Mouse (Mus musculus) heart, embryonic 13.5 days (tissue): ENCODE measurements around the gene Trpc3. TPM values are rescaled to one million over a fixed set of nuclear protein-coding genes. Genes with fewer than 3 reads are reported as not detected.

ENCODE experiments used
- ATAC-seq: fragments of 200-750 bp; cut with Nextera tagmentation; 2 replicates; pipeline ENCODE4 v1.8.0; 2017; ENCODE audit warnings: moderate TSS enrichment; ENCODE audit not compliant: insufficient number of reproducible peaks, low FRiP score, low TSS enrichment; ENCODE audit errors: extremely low read depth
- H3K27ac ChIP-seq: fragments of 300-500 bp; sonication (generic); replicated peaks from 2 replicates; pipeline ENCODE4 v1.5.1; 2015; ENCODE audit warnings: moderate library complexity, mild to moderate bottlenecking, inconsistent platforms
- H3K27me3 ChIP-seq: fragments of 300-500 bp; sonication (generic); replicated peaks from 2 replicates; pipeline ENCODE4 v1.6.1; 2015; ENCODE audit warnings: mild to moderate bottlenecking, inconsistent platforms
- H3K36me3 ChIP-seq: fragments of 300-500 bp; sonication (generic); 2 replicates; pipeline ENCODE4 v1.6.1; 2015; ENCODE audit warnings: mild to moderate bottlenecking, inconsistent platforms
- H3K4me1 ChIP-seq: fragments of 300-500 bp; sonication (generic); 2 replicates; pipeline ENCODE4 v1.6.1; 2015; ENCODE audit warnings: inconsistent platforms
- H3K4me2 ChIP-seq: fragments of 300-500 bp; sonication (generic); 2 replicates; pipeline ENCODE4 v1.6.1; 2015; ENCODE audit warnings: inconsistent platforms, mild to moderate bottlenecking, moderate library complexity
- H3K4me3 ChIP-seq: fragments of 300-500 bp; sonication (generic); 2 replicates; pipeline ENCODE4 v1.5.1; 2015; ENCODE audit warnings: moderate library complexity, mild to moderate bottlenecking, inconsistent platforms
- H3K9ac ChIP-seq: fragments of 300-500 bp; sonication (generic); 2 replicates; pipeline ENCODE4 v1.6.1; 2015; ENCODE audit warnings: inconsistent platforms, mild to moderate bottlenecking, moderate library complexity
- H3K9me3 ChIP-seq: fragments of 300-500 bp; sonication (generic); 2 replicates; pipeline ENCODE4 v1.6.1; 2016; ENCODE audit warnings: inconsistent platforms
- WGBS: fragments of 180-500 bp; shearing (Covaris S2); methylation state at CpG from one replicate; pipeline ENCODE4 v1.1.7; 2015; ENCODE audit warnings: mixed read lengths; 5-methylcytosine and 5-hydroxymethylcytosine counted together
- polyA plus RNA-seq: library from polyadenylated mRNA; unstranded; fragments of >200 nt; fragmentation: Nextera tagmentation; extraction: Ambion mirVana; gene quantifications from 2 replicates; pipeline ENCODE4 v1.2.1, GENCODE M21; 2015

Trpc3 gene
- polyA plus RNA-seq, 1 experiment from 2014 or later, result 4.9 TPM

DNA sequence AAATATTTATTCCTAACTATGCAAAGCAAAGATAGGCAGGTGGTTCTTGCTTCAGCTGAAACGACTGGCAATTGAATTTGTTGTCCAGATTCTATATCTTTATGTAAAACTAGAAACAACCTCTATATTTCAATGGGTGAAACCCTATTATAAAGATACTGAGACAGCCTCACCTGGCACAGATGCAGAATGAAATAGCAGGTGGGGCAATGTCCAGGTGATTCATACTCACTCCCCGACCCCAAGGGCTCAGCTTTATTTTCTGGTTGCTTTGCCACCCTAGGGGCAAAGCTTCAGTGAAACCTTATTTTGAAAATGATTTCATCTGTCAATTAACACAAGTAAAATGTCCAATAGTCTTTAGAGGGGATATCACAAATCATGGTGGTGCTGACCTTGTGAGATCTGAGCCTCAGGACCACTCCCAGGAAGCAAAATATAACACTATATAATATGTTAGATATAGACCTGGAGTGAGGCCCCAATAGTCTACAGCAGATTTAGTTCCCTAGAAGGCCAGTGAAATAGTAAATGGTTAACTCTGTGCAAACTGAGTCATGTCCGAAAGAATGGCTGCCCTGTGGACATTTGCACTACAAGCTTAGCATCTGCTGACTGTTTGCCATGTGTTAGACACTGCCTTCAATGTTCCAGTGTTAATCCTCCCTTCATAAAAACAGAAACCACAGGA, 45.3 kb downstream of the Trpc3 start:
- Histone ChIP-seq H3K9ac (no peak overlapping the region), H3K4me2 (no peak overlapping the region), H3K27me3 (no peaks in the 10 kb centered on the region), H3K4me3 (no peak overlapping the region), H3K4me1 (no peaks in the 10 kb centered on the region), H3K36me3 (no peaks in the 10 kb centered on the region), H3K27ac (no peak overlapping the region), H3K9me3 (no peaks in the 10 kb centered on the region)
- WGBS, result 72% methylated on average over 3 of the region's 3 CpGs
- no peak for ATAC-seq

DNA sequence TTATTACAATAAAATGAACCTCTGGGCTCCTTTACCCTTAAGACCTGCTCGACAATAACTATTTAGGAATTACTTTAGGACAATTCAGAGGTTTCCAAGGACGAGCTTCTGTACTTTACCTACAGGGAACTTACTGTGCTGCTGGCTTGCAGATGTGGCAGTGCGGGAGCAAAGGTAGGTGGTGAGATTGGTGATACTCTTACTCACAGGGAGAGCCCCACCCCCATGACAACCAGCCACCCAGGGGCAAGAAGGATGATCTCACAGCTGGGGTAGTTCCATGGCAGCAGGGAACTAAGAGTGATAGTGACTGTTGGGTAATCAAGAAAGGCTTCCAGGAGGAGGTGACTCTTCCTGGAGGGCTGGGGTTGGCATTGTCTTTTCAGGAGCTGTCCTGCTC, 46.6 kb downstream of the Trpc3 start:
- ATAC-seq, result no peak
- H3K4me3 ChIP-seq, result no peak overlapping the region

DNA sequence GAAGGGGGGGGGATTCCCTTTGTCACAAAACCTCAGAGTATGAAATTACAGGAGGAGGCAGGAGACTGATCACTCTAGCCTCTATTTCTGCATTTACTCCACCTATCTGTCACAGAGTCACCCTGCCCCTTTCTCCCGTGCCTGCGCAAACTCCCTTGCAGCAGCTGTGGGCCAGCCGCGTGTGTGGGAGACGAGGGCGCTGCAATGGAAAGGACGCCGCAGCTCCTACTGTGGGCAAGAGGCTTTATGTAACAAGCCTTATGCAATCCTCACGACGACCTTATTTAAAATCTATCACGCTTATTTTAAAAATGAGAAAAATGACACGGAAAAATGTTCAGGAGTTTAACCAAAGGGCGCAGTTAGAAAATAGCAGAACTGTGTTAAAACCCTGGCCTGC, 47.2 kb downstream of the Trpc3 start:
- no peak for ATAC-seq
- H3K4me2 ChIP-seq, result no peak overlapping the region
- H3K27ac ChIP-seq, result no peak overlapping the region
- H3K4me3 ChIP-seq, result no peak overlapping the region
- no peaks in the 10 kb centered on the region for H3K4me1 ChIP-seq
- H3K36me3 ChIP-seq, result 0 out of 2 replicates have a peak, but pooled peaks cover 4% of the 10 kb centered on the region
- no peaks in the 10 kb centered on the region for H3K27me3 ChIP-seq
- H3K9ac ChIP-seq, result no peak overlapping the region
- 69% methylated on average over 13 of the region's 13 CpGs for WGBS
- no peaks in the 10 kb centered on the region for H3K9me3 ChIP-seq

More for the DNA sequence above, 46.6 kb downstream of the Trpc3 start:
- Histone ChIP-seq H3K36me3 (0 out of 2 replicates have a peak, but pooled peaks cover 4% of the 10 kb centered on the region), H3K9me3 (no peaks in the 10 kb centered on the region), H3K4me1 (no peaks in the 10 kb centered on the region), H3K4me2 (no peak overlapping the region), H3K27ac (no peak overlapping the region), H3K27me3 (no peaks in the 10 kb centered on the region), H3K9ac (no peak overlapping the region)
- WGBS, result 69% methylated on average over 3 of the region's 3 CpGs

DNA sequence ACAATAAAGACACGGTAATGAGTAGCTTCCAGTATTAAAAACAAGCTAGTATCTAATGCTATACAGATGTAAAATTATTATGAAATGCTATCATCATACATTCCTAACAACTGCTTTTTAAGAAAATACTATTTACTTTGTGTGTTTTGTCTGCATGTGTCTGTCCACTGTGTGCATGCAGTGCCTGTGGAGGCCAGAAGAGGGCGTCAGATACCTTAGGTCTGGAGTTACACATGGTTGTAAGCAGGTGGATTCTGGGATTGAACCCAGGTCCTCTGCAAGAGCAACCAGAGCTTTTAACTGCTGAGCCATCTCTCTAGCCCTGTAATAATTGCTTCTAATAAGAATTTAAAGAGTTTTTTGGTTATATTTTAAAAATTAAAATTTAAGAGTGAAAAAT, 49.2 kb downstream of the Trpc3 start:
- no peak overlapping the region for H3K27ac ChIP-seq
- WGBS, result 59% methylated on average over 2 of the region's 2 CpGs
- ATAC-seq, result no peak
- 0 out of 2 replicates have a peak, but pooled peaks cover 4% of the 10 kb centered on the region for H3K36me3 ChIP-seq
- no peaks in the 10 kb centered on the region for H3K9me3 ChIP-seq
- no peak overlapping the region for H3K9ac ChIP-seq
- no peak overlapping the region for H3K4me2 ChIP-seq
- H3K4me3 ChIP-seq, result no peak overlapping the region
- H3K4me1 ChIP-seq, result no peaks in the 10 kb centered on the region
- no peaks in the 10 kb centered on the region for H3K27me3 ChIP-seq

DNA sequence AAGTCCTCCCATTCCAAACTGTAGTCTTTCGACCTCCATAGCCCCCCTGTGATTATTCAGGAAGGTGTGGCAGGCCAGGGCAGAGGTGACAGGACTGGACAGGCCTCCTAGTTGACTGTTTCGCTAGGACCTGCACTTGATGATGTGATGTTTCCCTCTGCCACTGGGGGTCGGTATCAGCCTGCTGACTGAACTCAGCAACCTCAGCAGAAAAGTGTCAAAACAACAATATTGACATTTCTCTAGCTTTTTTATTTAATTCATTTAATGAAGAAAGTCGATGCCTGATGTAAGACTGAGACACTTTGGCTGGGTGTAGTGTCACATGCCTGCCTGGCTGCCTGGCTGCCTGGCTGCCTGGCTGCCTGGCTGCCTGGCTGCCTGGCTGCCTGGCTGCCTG, 54.5 kb downstream of the Trpc3 start:
- Histone ChIP-seq H3K27ac (no peak overlapping the region), H3K4me3 (no peak overlapping the region), H3K4me1 (no peaks in the 10 kb centered on the region), H3K36me3 (0 out of 2 replicates have a peak, but pooled peaks cover 4% of the 10 kb centered on the region), H3K27me3 (no peaks in the 10 kb centered on the region), H3K9me3 (no peaks in the 10 kb centered on the region), H3K4me2 (no peak overlapping the region), H3K9ac (no peak overlapping the region)
- no peak for ATAC-seq
- 24% methylated on average over 4 of the region's 4 CpGs for WGBS

DNA sequence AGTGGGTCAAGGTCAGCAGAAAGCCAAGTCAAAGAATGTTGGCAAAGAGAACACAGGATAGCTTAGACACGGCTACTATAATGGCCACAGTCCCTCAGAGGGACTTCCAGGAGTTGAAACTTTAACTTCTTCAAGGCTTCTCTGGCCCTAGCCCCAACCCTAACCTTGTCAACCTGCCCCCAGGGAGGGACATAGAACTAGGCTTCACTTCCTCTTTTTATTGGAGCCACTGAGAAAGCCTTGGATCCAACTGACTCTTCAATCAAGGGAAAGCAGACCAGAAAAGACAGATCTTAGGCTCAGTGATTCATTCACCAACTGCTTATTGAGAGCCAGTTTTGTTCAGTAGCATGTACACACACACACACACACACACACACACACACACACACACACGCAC, 63.2 kb downstream of the Trpc3 start:
- H3K4me2 ChIP-seq, result no peak overlapping the region
- no peaks in the 10 kb centered on the region for H3K27me3 ChIP-seq
- H3K27ac ChIP-seq, result no peak overlapping the region
- H3K9me3 ChIP-seq, result no peaks in the 10 kb centered on the region
- H3K4me3 ChIP-seq, result no peak overlapping the region
- ATAC-seq, result no peak
- H3K4me1 ChIP-seq, result peaks cover 5% of the 10 kb centered on the region; the same call in 1 of the 2 replicates
- H3K9ac ChIP-seq, result no peak overlapping the region
- H3K36me3 ChIP-seq, result no peaks in the 10 kb centered on the region
- WGBS, result 61% methylated on average over 2 of the region's 2 CpGs

DNA sequence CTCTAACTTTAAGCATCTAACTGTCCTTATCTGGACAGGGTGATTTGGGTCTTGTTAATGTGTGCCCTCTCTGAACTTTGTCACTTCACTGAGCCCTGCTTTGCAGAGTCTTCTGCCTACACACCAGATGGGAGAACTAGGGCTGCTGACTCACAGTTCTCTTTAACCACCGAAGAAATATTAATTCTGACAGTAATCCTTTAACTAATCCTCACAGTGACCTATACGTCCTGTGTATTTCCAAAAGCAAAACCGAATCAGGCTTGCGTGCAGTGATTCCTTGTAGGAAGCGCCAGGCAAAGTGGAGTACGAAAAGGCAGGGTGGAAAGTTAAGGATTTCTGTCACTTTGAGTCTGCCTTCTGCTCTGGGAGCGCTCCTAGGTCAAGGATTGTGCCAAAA, 71.8 kb downstream of the Trpc3 start:
- no peak overlapping the region for H3K27ac ChIP-seq
- H3K4me2 ChIP-seq, result no peak overlapping the region
- no peak overlapping the region for H3K4me3 ChIP-seq
- H3K9ac ChIP-seq, result no peak overlapping the region
- no peak for ATAC-seq
- WGBS, result 66% methylated on average over 7 of the region's 7 CpGs
- H3K27me3 ChIP-seq, result no peaks in the 10 kb centered on the region
- peaks cover 4% of the 10 kb centered on the region for H3K36me3 ChIP-seq
- no peaks in the 10 kb centered on the region for H3K9me3 ChIP-seq
- H3K4me1 ChIP-seq, result peaks cover 3% of the 10 kb centered on the region

DNA sequence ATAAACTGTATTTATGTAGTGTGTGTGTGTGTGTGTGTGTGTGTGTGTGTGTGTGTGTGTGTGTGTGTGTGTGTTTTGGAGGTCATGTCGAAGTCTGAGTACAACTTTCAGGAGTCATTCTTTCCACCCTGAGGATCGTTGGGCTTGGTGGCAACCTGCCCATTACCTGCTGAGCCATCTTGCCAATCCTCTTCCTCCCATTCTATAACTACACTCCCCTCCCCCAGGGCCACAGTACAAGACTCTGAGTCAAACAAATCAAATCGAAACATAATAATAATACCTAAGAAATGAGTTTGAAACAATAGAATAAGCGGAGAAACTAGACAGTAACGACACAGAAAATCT, 76.1 kb downstream of the Trpc3 start:
- peak overlapping the region; percentile 74; the same call in 1 of the 2 replicates for H3K4me3 ChIP-seq
- WGBS, result 70% methylated on average over 5 of the region's 5 CpGs
- H3K27ac ChIP-seq, result no peak overlapping the region
- no peak for ATAC-seq
- peak overlapping the region; percentile 76 for H3K4me2 ChIP-seq
- no peaks in the 10 kb centered on the region for H3K27me3 ChIP-seq
- no peaks in the 10 kb centered on the region for H3K9me3 ChIP-seq
- H3K4me1 ChIP-seq, result peaks cover 10% of the 10 kb centered on the region
- H3K9ac ChIP-seq, result peak overlapping the region; percentile 66; the same call in 1 of the 2 replicates
- no peaks in the 10 kb centered on the region for H3K36me3 ChIP-seq

DNA sequence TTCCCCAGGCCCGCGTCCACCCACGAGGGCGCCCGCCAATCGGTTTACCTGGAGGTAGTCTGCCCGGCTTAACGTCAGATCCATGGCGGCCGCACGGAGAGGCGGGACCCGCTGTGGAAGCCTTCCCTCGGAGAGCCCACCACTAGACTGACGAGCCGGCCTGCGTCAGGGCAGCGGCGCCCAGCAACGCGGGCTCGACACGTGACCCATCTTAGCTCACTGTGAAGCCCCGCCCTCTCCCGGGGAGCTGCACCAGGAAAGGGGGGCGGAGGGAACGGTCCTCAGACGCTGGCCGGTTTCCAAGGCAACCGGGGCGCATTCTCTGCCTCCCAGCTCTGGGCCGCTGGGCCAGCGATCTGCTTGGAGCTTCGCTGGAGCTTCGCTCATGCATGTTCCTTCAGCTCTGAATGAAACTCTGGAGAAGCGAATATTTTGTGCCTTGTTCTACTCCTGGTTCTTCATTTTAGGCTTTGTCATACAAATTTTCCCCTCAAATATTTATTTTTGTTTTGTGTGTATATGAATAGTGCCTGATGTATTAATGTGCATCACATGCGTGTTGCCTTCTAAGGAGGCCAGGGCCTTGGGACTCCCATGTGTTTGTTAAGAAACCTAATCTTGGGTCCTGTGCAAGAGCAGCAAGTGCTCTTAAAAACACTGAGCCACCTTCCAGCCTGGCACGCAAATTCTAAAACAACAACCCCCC, 76.6 kb downstream of the Trpc3 start, which contains the start of gene Bbs7:
Bbs7 (minus strand) TSS at position 276 of the 706 bp plus-strand sequence.
- peaks cover 10% of the 10 kb centered on the region for H3K4me1 ChIP-seq
- H3K9me3 ChIP-seq, result no peaks in the 10 kb centered on the region
- peak; percentile 98 for ATAC-seq
- WGBS, result 4% methylated on average over 38 of the region's 38 CpGs
- no peaks in the 10 kb centered on the region for H3K36me3 ChIP-seq
- peak within 1 kb of the TSS; percentile 76 for H3K4me2 ChIP-seq
- H3K27ac ChIP-seq, result peak within 1 kb of the TSS; percentile 53; the same call in 1 of the 2 replicates
- no peaks in the 10 kb centered on the region for H3K27me3 ChIP-seq
- peak within 1 kb of the TSS; percentile 74 for H3K4me3 ChIP-seq
- peak within 1 kb of the TSS; percentile 85 for H3K9ac ChIP-seq

DNA sequence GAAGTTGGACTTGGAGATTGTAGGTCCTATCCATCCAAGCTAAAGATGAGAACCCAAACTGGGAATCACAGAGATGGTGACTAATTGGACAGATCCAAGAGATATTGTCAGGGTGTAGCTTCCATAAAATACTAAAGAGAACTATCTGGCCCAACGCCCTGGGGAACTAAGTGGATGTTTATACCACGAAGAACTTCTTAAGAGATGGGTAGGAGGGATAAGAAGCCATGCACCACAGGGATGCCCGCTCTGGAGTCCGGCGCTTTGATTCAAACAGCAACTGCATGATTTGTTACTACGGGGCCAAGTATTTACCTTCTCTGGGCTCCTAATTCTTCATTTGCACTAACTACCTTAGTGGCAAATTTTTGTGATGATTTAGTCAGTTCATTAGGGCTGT, 77.3 kb downstream of the Trpc3 start:
- H3K9me3 ChIP-seq, result no peaks in the 10 kb centered on the region
- 4% methylated on average over 6 of the region's 6 CpGs for WGBS
- no peaks in the 10 kb centered on the region for H3K36me3 ChIP-seq
- peak overlapping the region; percentile 74 for H3K4me3 ChIP-seq
- peak overlapping the region; percentile 85 for H3K9ac ChIP-seq
- peak overlapping the region; percentile 76 for H3K4me2 ChIP-seq
- H3K27me3 ChIP-seq, result no peaks in the 10 kb centered on the region
- no peak for ATAC-seq
- peaks cover 10% of the 10 kb centered on the region for H3K4me1 ChIP-seq
- H3K27ac ChIP-seq, result peak overlapping the region; percentile 53; the same call in 1 of the 2 replicates

DNA sequence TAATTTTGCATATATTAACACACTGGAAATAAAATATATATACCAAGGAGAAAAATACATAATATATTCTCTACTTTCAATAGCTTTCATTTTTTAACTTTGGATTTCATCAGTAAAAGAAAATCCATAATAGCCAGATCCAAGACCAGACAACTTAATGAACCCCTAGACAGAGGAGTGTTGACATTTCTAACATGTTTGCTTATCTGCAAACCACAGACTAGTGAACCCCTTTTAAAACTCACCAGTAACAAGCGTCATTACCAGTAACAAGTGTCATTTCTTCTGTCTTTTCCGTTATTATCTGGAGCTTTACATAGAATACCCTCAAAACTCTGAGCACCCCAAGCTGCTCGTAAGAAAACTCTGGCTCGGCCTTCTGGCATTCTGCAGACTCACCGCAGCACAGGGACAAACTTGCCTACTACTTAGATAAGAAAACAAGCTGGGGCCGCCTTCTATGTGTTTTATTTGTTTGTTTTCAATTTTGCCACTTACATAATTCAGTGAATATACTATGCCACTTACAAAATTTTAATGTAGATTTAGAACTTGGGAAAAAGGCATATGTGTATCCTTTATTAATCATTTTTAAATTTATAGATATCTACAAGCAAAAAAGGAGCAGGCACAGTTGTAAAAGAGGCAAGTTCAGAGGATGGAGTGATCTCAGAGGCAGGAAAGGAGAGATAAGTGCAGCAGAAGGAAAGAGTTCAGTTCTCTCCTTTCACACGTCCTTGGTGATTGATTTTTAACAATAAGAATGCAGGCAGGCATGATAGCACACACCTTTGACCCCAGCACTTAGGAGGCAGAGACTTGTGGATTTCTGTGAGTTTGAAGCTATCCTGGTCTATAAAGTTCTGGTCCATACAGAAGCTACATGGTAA, 83.8 kb downstream of the Trpc3 start:
- Histone ChIP-seq H3K36me3 (peaks cover 13% of the 10 kb centered on the region; the same call in 1 of the 2 replicates), H3K4me2 (no peak overlapping the region), H3K27me3 (no peaks in the 10 kb centered on the region), H3K4me1 (no peaks in the 10 kb centered on the region), H3K27ac (no peak overlapping the region), H3K4me3 (no peak overlapping the region), H3K9ac (no peak overlapping the region), H3K9me3 (no peaks in the 10 kb centered on the region)
- ATAC-seq, result no peak
- 46% methylated on average over 7 of the region's 7 CpGs for WGBS
